Mouse (Mus musculus): Measurements from ENCODE around the gene Prickle2.

- TF ChIP-seq POLR2A (IDR thresholded peaks at IDR 0.05; ENCODE audit: low read depth, low read length) (no peak), CTCF (IDR thresholded peaks at IDR 0.05; ENCODE audit: extremely low read depth, insufficient read depth, insufficient read length, insufficient replicate concordance) (no peak)
These were observed 359.2 kb downstream of the Prickle2 start for GRCm38 (mm10) chr6:92346729-92347128.

Measured in spleen, adult 2 months (tissue).